Mouse (Mus musculus): ENCODE results near the gene Thada.
A peak's percentile ranks its signal among the peaks of the same experiment; 100 is the strongest.

DNA sequence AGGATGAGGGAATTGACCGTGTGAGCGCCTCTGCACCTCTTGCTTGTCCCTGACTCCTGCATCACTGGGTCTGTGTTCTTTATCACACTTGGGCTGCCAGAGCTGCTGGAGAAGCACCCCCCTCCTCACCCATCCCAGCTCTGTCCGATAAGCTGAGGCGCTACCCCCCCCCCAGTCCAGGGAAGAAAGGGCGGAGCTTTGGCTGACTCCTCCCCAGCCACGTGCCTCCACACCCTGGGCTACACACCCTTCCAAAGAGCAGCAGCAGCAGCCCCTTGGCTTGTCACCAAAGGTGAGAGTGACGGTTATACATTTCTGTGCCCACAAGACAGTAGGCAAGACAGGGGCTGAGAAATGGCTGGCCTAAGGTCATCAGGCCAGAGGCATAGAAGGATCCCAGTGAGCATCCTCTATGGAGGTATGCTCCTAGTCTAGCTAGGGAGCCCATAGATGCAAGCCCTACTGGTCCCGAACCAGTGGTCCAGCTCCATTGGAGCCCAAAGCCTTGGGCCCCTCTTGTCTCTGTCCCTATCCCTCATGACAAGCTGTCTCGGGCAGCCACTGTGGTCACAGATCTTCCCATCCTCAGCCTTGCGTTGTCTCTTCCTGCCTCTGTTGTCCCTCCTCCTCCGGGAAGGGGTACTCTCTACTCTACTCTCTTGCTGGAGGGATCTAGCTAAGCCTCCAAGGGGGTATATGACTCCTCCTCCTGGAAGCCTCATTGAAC, 311.5 kb downstream of the Thada start:
- TF ChIP-seq CTCF (IDR thresholded peaks at IDR 0.05; ENCODE audit: low read depth) (no peak), EP300 (IDR thresholded peaks at IDR 0.05; ENCODE audit: low read depth) (peak; percentile 23; the same call in 1 of the 2 replicates)
